Mouse (Mus musculus) CH12.LX (cell line): ENCODE results near the gene Cdc45.
A peak's percentile ranks its signal among the peaks of the same experiment; 100 is the strongest.

Experiments
- CHD2 ChIP-seq: IDR thresholded peaks from 2 replicates; pipeline ENCODE4 v1.6.1; 2011; ENCODE audit warnings: low read length, improper control_type of control experiment
- CTCF ChIP-seq, 2 experiments: IDR thresholded peaks in 1 of 2; conservative IDR thresholded peaks in 1 of 2; 2 replicates each; pipeline ENCODE4 v1.5.1; 2011 to 2012; ENCODE audit warnings: low read depth in 2 of 2, low read length in 2 of 2, improper control_type of control experiment in 1 of 2, inconsistent platforms in 1 of 2, mild to moderate bottlenecking in 1 of 2, moderate library complexity in 1 of 2
- EP300 ChIP-seq: IDR thresholded peaks from 2 replicates; pipeline ENCODE4 v1.6.1; 2011; ENCODE audit warnings: low read length, improper control_type of control experiment
- KAT2A ChIP-seq: IDR thresholded peaks from 2 replicates; pipeline ENCODE4 v1.6.1; 2012; ENCODE audit warnings: low read length, improper control_type of control experiment, inconsistent platforms; ENCODE audit not compliant: insufficient replicate concordance
- PAX5 ChIP-seq: IDR thresholded peaks from 2 replicates; pipeline ENCODE4 v1.6.1; 2012; ENCODE audit warnings: low read length, inconsistent platforms, mixed read lengths
- POLR2A ChIP-seq: IDR thresholded peaks from 2 replicates; pipeline ENCODE4 v1.6.1; 2011; ENCODE audit warnings: low read depth, mild to moderate bottlenecking, improper control_type of control experiment, low read length
- SMC3 ChIP-seq: IDR thresholded peaks from 2 replicates; pipeline ENCODE4 v1.6.1; 2011; ENCODE audit warnings: low read depth, low read length, improper control_type of control experiment
- USF2 ChIP-seq: conservative IDR thresholded peaks from 2 replicates; pipeline ENCODE4 v1.6.1; 2011; ENCODE audit warnings: low read depth, low read length, improper control_type of control experiment

DNA sequence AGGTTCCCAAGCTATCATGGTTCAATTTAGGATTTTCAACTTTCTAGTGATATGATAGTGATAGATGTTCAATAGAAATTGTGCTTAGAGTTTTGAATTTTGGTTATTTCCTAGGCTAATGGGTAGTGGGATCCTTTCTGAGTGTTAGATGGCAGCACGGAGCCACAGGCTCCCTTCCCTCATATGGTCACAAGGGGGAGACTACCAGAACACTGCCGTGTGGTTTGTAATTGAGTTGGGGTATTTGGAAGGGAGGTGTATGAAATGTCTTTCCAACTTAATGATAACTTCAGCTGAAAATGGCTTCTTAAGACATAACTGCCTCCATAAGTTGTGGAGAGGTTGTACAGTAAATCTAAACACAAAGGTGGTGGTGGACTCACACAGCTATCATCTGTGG lies 21.7 kb upstream of the Cdc45 start:
- TF ChIP-seq CTCF (conservative IDR thresholded peaks at IDR 0.05 in 1 of 2, IDR thresholded peaks at IDR 0.05 in 1 of 2; ENCODE audit: low read depth in 2 of 2, low read length in 2 of 2) (peak in 1 of 2 experiments; percentile 43; a peak in 2 of 4 replicates), POLR2A (no peak), CHD2 (no peak), KAT2A (no peak), USF2 (no peak), PAX5 (no peak), EP300 (no peak), SMC3 (no peak)
